In genomic region chr12:117795303-117795702, GRCm38 (mm10) we compare ENCODE assay signal across 26 mouse cellular contexts. TPM values are rescaled to one million over a fixed set of nuclear protein-coding genes. Genes with fewer than 3 reads are reported as not detected.
DNase-seq lines count a peak whose midpoint lies in the region; ATAC-seq and TF ChIP-seq lines count a peak whose summit lies in the region.
"Had no signal": no experiment of that assay in that cellular context is flagged by ENCODE, and none has a peak within 500 bp of the region (broad histone marks: within the 10 kb centered on the region; RNA-seq: fewer than 3 reads in every experiment).

No protein-coding gene starts in this region.

- no peak overlapping the region for H3K27ac ChIP-seq in forebrain, embryonic 14.5 days (ENCODE audit: low read depth, low read length)
- H3K27ac ChIP-seq in forebrain, embryonic 11.5 days (ENCODE audit: low read depth, low read length), result no peak overlapping the region
- H3K27ac ChIP-seq in hindbrain, embryonic 16.5 days (ENCODE audit: low read depth, low read length), result no peak overlapping the region
- no peak overlapping the region for H3K27ac ChIP-seq in hindbrain, embryonic 11.5 days (ENCODE audit: low read depth, low read length)
- no peak overlapping the region for H3K27ac ChIP-seq in midbrain, embryonic 16.5 days (ENCODE audit: low read length)
- no peak overlapping the region for H3K27ac ChIP-seq in midbrain, embryonic 10.5 days (replicated peaks)
- H3K27ac ChIP-seq in midbrain, postnatal 0 days (ENCODE audit: low read depth, low read length), result no peak overlapping the region
- H3K27ac ChIP-seq in intestine, postnatal 0 days (ENCODE audit: low read depth, low read length), result no peak overlapping the region
- H3K27ac ChIP-seq: embryonic facial prominence, embryonic 10.5 days; embryonic facial prominence, embryonic 15.5 days; gastrocnemius, adult 2 months; liver, embryonic 14.5 days; neural tube, embryonic 12.5 days had no signal

- H3K36me3 ChIP-seq in forebrain, embryonic 14.5 days (ENCODE audit: control insufficient read depth, insufficient read depth, low read length), result no peaks in the 10 kb centered on the region
- H3K36me3 ChIP-seq in forebrain, embryonic 11.5 days (ENCODE audit: control insufficient read depth, insufficient read depth, low read length), result no peaks in the 10 kb centered on the region
- no peaks in the 10 kb centered on the region for H3K36me3 ChIP-seq in hindbrain, embryonic 16.5 days (ENCODE audit: control insufficient read depth, insufficient read depth, low read length)
- no peaks in the 10 kb centered on the region for H3K36me3 ChIP-seq in hindbrain, embryonic 11.5 days (ENCODE audit: control insufficient read depth, insufficient read depth, low read length)
- H3K36me3 ChIP-seq in midbrain, embryonic 16.5 days (ENCODE audit: control insufficient read depth, insufficient read depth, low read length), result no peaks in the 10 kb centered on the region
- H3K36me3 ChIP-seq in midbrain, embryonic 10.5 days, result no peaks in the 10 kb centered on the region
- no peaks in the 10 kb centered on the region for H3K36me3 ChIP-seq in midbrain, postnatal 0 days (ENCODE audit: insufficient read depth, low read length)
- no peaks in the 10 kb centered on the region for H3K36me3 ChIP-seq in intestine, postnatal 0 days (ENCODE audit: control insufficient read depth, insufficient read depth)
- H3K36me3 ChIP-seq: embryonic facial prominence, embryonic 10.5 days; embryonic facial prominence, embryonic 15.5 days; neural tube, embryonic 12.5 days had no signal

- no peak overlapping the region for H3K4me3 ChIP-seq in forebrain, embryonic 14.5 days (ENCODE audit: low read depth, low read length)
- H3K4me3 ChIP-seq in forebrain, embryonic 11.5 days (ENCODE audit: low read depth, low read length), result no peak overlapping the region
- no peak overlapping the region for H3K4me3 ChIP-seq in hindbrain, embryonic 16.5 days (ENCODE audit: low read length)
- H3K4me3 ChIP-seq in hindbrain, embryonic 11.5 days (ENCODE audit: low read depth, low read length), result no peak overlapping the region
- no peak overlapping the region for H3K4me3 ChIP-seq in midbrain, embryonic 16.5 days (ENCODE audit: low read depth, low read length)
- no peak overlapping the region for H3K4me3 ChIP-seq in midbrain, embryonic 10.5 days
- no peak overlapping the region for H3K4me3 ChIP-seq in midbrain, postnatal 0 days (ENCODE audit: low read depth, low read length)
- no peak overlapping the region for H3K4me3 ChIP-seq in intestine, postnatal 0 days (ENCODE audit: low read depth, low read length)
- H3K4me3 ChIP-seq: embryonic facial prominence, embryonic 10.5 days; embryonic facial prominence, embryonic 15.5 days; gastrocnemius, adult 2 months; neural tube, embryonic 12.5 days had no signal

- no peak overlapping the region for H3K4me2 ChIP-seq in forebrain, embryonic 14.5 days (ENCODE audit: low read length)
- no peak overlapping the region for H3K4me2 ChIP-seq in forebrain, embryonic 11.5 days (ENCODE audit: low read depth, low read length, severe bottlenecking)
- H3K4me2 ChIP-seq in hindbrain, embryonic 16.5 days (ENCODE audit: low read length), result no peak overlapping the region
- no peak overlapping the region for H3K4me2 ChIP-seq in hindbrain, embryonic 11.5 days (replicated peaks; ENCODE audit: low read depth, low read length)
- H3K4me2 ChIP-seq in midbrain, embryonic 16.5 days (ENCODE audit: low read length), result no peak overlapping the region
- no peak overlapping the region for H3K4me2 ChIP-seq in midbrain, postnatal 0 days (ENCODE audit: low read depth, low read length, poor library complexity, severe bottlenecking)
- H3K4me2 ChIP-seq in intestine, postnatal 0 days (replicated peaks; ENCODE audit: low read depth), result no peak overlapping the region
- H3K4me2 ChIP-seq: embryonic facial prominence, embryonic 15.5 days; neural tube, embryonic 12.5 days had no signal

- 42% methylated on average over 4 of the region's 4 CpGs for WGBS in forebrain, embryonic 14.5 days
- 83% methylated on average over 4 of the region's 4 CpGs for WGBS in forebrain, embryonic 11.5 days
- 57% methylated on average over 4 of the region's 4 CpGs for WGBS in hindbrain, embryonic 16.5 days
- WGBS in hindbrain, embryonic 11.5 days, result 76% methylated on average over 4 of the region's 4 CpGs
- 65% methylated on average over 4 of the region's 4 CpGs for WGBS in midbrain, embryonic 16.5 days
- 82% methylated on average over 4 of the region's 4 CpGs for WGBS in midbrain, embryonic 10.5 days
- 58% methylated on average over 4 of the region's 4 CpGs for WGBS in midbrain, postnatal 0 days
- WGBS in intestine, postnatal 0 days, result 81% methylated on average over 4 of the region's 4 CpGs

- H3K9me3 ChIP-seq in forebrain, embryonic 14.5 days (replicated peaks; ENCODE audit: control insufficient read depth, low read length), result no peaks in the 10 kb centered on the region
- no peaks in the 10 kb centered on the region for H3K9me3 ChIP-seq in forebrain, embryonic 11.5 days (ENCODE audit: control insufficient read depth, low read length)
- H3K9me3 ChIP-seq in hindbrain, embryonic 16.5 days (ENCODE audit: control insufficient read depth, low read length), result no peaks in the 10 kb centered on the region
- no peaks in the 10 kb centered on the region for H3K9me3 ChIP-seq in hindbrain, embryonic 11.5 days (ENCODE audit: control insufficient read depth, low read length)
- H3K9me3 ChIP-seq in midbrain, embryonic 16.5 days (replicated peaks; ENCODE audit: control insufficient read depth, low read length, poor library complexity, severe bottlenecking), result no peaks in the 10 kb centered on the region
- H3K9me3 ChIP-seq in midbrain, embryonic 10.5 days (replicated peaks), result no peaks in the 10 kb centered on the region
- H3K9me3 ChIP-seq in midbrain, postnatal 0 days (ENCODE audit: low read length), result no peaks in the 10 kb centered on the region
- H3K9me3 ChIP-seq in intestine, postnatal 0 days (ENCODE audit: control insufficient read depth), result no peaks in the 10 kb centered on the region
- H3K9me3 ChIP-seq: embryonic facial prominence, embryonic 10.5 days; embryonic facial prominence, embryonic 15.5 days; neural tube, embryonic 12.5 days had no signal

- H3K27me3 ChIP-seq in forebrain, embryonic 14.5 days (replicated peaks; ENCODE audit: control insufficient read depth, insufficient read depth, low read length), result no peaks in the 10 kb centered on the region
- H3K27me3 ChIP-seq in forebrain, embryonic 11.5 days (ENCODE audit: control insufficient read depth, insufficient read depth, low read length), result no peaks in the 10 kb centered on the region
- H3K27me3 ChIP-seq in hindbrain, embryonic 16.5 days (replicated peaks; ENCODE audit: control insufficient read depth, insufficient read depth, low read length), result no peaks in the 10 kb centered on the region
- no peaks in the 10 kb centered on the region for H3K27me3 ChIP-seq in hindbrain, embryonic 11.5 days (ENCODE audit: control insufficient read depth, insufficient read depth, low read length)
- no peaks in the 10 kb centered on the region for H3K27me3 ChIP-seq in midbrain, embryonic 16.5 days (ENCODE audit: control insufficient read depth, insufficient read depth, low read depth, low read length)
- no peaks in the 10 kb centered on the region; the same call in 1 of the 2 replicates for H3K27me3 ChIP-seq in midbrain, embryonic 10.5 days (ENCODE audit: low read depth, poor library complexity, severe bottlenecking)
- no peaks in the 10 kb centered on the region for H3K27me3 ChIP-seq in midbrain, postnatal 0 days (ENCODE audit: insufficient read depth, low read length)
- no peaks in the 10 kb centered on the region for H3K27me3 ChIP-seq in intestine, postnatal 0 days (replicated peaks; ENCODE audit: control insufficient read depth, insufficient read depth, low read length)
- H3K27me3 ChIP-seq: embryonic facial prominence, embryonic 15.5 days had no signal

- ATAC-seq in forebrain, embryonic 14.5 days, result peak; percentile 54; the same call in 1 of the 2 replicates
- ATAC-seq in forebrain, embryonic 11.5 days (replicated peaks; ENCODE audit: low FRiP score), result no peak
- ATAC-seq in hindbrain, embryonic 16.5 days, result peak; percentile 85
- ATAC-seq in hindbrain, embryonic 11.5 days (ENCODE audit: low FRiP score), result no peak
- peak; percentile 66 for ATAC-seq in midbrain, embryonic 16.5 days
- ATAC-seq in midbrain, postnatal 0 days (ENCODE audit: low FRiP score), result no peak
- no peak for ATAC-seq in intestine, postnatal 0 days
- ATAC-seq: intestine, embryonic 16.5 days had no signal

- 0 out of 2 replicates have a peak, but pooled peaks cover 3% of the 10 kb centered on the region for H3K4me1 ChIP-seq in forebrain, embryonic 14.5 days (ENCODE audit: control insufficient read depth, insufficient read depth, low read length)
- no peaks in the 10 kb centered on the region for H3K4me1 ChIP-seq in forebrain, embryonic 11.5 days (replicated peaks; ENCODE audit: control insufficient read depth, insufficient read depth, low read length)
- no peaks in the 10 kb centered on the region; the same call in 1 of the 2 replicates for H3K4me1 ChIP-seq in hindbrain, embryonic 16.5 days (ENCODE audit: control insufficient read depth, insufficient read depth, low read depth, low read length)
- H3K4me1 ChIP-seq in hindbrain, embryonic 11.5 days (replicated peaks; ENCODE audit: control insufficient read depth, insufficient read depth, low read length), result no peaks in the 10 kb centered on the region
- H3K4me1 ChIP-seq in midbrain, embryonic 16.5 days (ENCODE audit: control insufficient read depth, insufficient read depth, low read length), result no peaks in the 10 kb centered on the region
- H3K4me1 ChIP-seq in midbrain, embryonic 10.5 days, result no peaks in the 10 kb centered on the region
- no peaks in the 10 kb centered on the region for H3K4me1 ChIP-seq in midbrain, postnatal 0 days (ENCODE audit: insufficient read depth, low read length)
- no peaks in the 10 kb centered on the region for H3K4me1 ChIP-seq in intestine, postnatal 0 days (replicated peaks; ENCODE audit: control insufficient read depth, insufficient read depth, low read length)
- H3K4me1 ChIP-seq: embryonic facial prominence, embryonic 10.5 days; embryonic facial prominence, embryonic 15.5 days; neural tube, embryonic 12.5 days had no signal

- no peak for TF ChIP-seq CTCF in midbrain, postnatal 0 days (IDR thresholded peaks at IDR 0.05)
- no peak for TF ChIP-seq CTCF in intestine, postnatal 0 days (IDR thresholded peaks at IDR 0.05; ENCODE audit: low read depth)

- DNase-seq in forebrain, embryonic 14.5 days (ENCODE audit: low spot score), result peak; percentile 51
- no peak for DNase-seq in forebrain, embryonic 11.5 days (ENCODE audit: low spot score)
- no peak for DNase-seq in hindbrain, embryonic 11.5 days (ENCODE audit: low spot score)
- no peak for DNase-seq in midbrain, embryonic 10.5 days (ENCODE audit: low spot score)
- peak; percentile 21 for DNase-seq in midbrain, postnatal 0 days (ENCODE audit: low spot score)
- DNase-seq: adrenal gland, postnatal 25 days; cerebellum, adult 2 months; cerebellum, postnatal 25 days; gastrocnemius, adult 2 months; heart, postnatal 14 days; kidney, adult 9 months; kidney, postnatal 10 days; layer of hippocampus, postnatal 36 days; liver; lung, adult 2 months; lung, postnatal 10 days; thymus, adult 2 months; thymus, postnatal 4 days had no signal

- H3K9ac ChIP-seq in forebrain, embryonic 14.5 days (ENCODE audit: low read length), result no peak overlapping the region
- H3K9ac ChIP-seq in forebrain, embryonic 11.5 days (ENCODE audit: low read length), result no peak overlapping the region
- no peak overlapping the region for H3K9ac ChIP-seq in hindbrain, embryonic 16.5 days (ENCODE audit: low read depth, low read length)
- no peak overlapping the region for H3K9ac ChIP-seq in hindbrain, embryonic 11.5 days (ENCODE audit: low read depth, low read length)
- no peak overlapping the region for H3K9ac ChIP-seq in midbrain, embryonic 16.5 days (ENCODE audit: low read depth, low read length)
- no peak overlapping the region for H3K9ac ChIP-seq in midbrain, postnatal 0 days (replicated peaks; ENCODE audit: low read length, poor library complexity, severe bottlenecking)
- no peak overlapping the region for H3K9ac ChIP-seq in intestine, postnatal 0 days (ENCODE audit: low read depth, low read length)
- H3K9ac ChIP-seq: embryonic facial prominence, embryonic 15.5 days; liver, embryonic 14.5 days; neural tube, embryonic 12.5 days had no signal

RNA-seq across cellular contexts. Expression of gene Cdca7l, which starts 8.8 kb away (rescaled TPM):
- polyA plus RNA-seq in forebrain, embryonic 14.5 days (2014; fragmentation: Nextera tagmentation; extraction: Ambion mirVana), result 11.1 and 12.6 TPM in 2 replicates
- polyA plus RNA-seq in forebrain, embryonic 11.5 days (2014; fragmentation: Nextera tagmentation; extraction: Ambion mirVana), result 48.1 and 53.5 TPM in 2 replicates
- polyA plus RNA-seq in hindbrain, embryonic 16.5 days (2015; fragmentation: Nextera tagmentation; extraction: Ambion mirVana), result 5.3 and 7.3 TPM in 2 replicates
- polyA plus RNA-seq in hindbrain, embryonic 11.5 days (2014; fragmentation: Nextera tagmentation; extraction: Ambion mirVana), result 24.6 and 25.8 TPM in 2 replicates
- polyA plus RNA-seq in midbrain, embryonic 16.5 days (2015; fragmentation: Nextera tagmentation; extraction: Ambion mirVana), result 3.6 and 4.8 TPM in 2 replicates
- polyA plus RNA-seq in midbrain, embryonic 10.5 days (2016; fragmentation: Nextera tagmentation; extraction: Ambion mirVana), result 46.2 and 55.8 TPM in 2 replicates
- 1.3 and 2.5 TPM in 2 replicates for total RNA-seq in midbrain, postnatal 0 days (2014; rRNA removed)
- polyA plus RNA-seq in midbrain, postnatal 0 days (2015; fragmentation: Nextera tagmentation; extraction: Ambion mirVana), result 1.8 and 2.2 TPM in 2 replicates
- 8.1 and 8.2 TPM in 2 replicates for polyA plus RNA-seq in intestine, postnatal 0 days (2015; fragmentation: Nextera tagmentation; extraction: Ambion mirVana)
- total RNA-seq: gastrocnemius, adult 2 months had no signal

Comparison
In these comparisons a context has a peak if more than half of its experiments do, and no peak if none do; other contexts are left out.
1. ATAC-seq: peak in forebrain, embryonic 14.5 days (single experiment), hindbrain, embryonic 16.5 days (single experiment) and midbrain, embryonic 16.5 days (single experiment); none in forebrain, embryonic 11.5 days (single experiment), hindbrain, embryonic 11.5 days (single experiment), midbrain, postnatal 0 days (single experiment) and intestine, postnatal 0 days (single experiment).
2. DNase-seq: peak in forebrain, embryonic 14.5 days (single experiment) and midbrain, postnatal 0 days (single experiment); none in forebrain, embryonic 11.5 days (single experiment), hindbrain, embryonic 11.5 days (single experiment) and midbrain, embryonic 10.5 days (single experiment).